Mouse (Mus musculus): ENCODE results near the gene Lhfpl5.

Lhfpl5 gene

GRCm38 (mm10) chr17:28572941-28573340, 2.5 kb upstream of the Lhfpl5 start:
- no peak for DNase-seq

DNA sequence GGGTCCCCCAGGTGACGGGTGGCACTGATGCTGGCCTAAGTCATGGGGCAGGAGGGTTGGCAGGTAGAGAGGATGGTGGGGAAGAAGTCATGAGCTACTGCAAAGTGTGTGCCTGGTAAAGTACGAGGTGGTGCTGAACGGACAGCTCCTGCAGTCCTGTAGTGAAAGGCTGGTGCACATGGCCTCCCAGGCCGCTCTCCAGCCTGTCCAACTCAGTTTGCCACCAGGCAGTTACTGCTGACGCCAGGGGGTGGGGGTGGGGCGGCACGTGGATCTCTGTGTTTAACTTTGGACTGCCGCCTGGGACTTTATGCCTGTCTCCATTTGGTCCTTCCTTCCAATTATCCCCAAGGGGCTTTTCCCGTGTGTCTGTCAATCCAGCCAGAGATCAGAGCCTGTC, 5.0 kb downstream of the Lhfpl5 start:
- peak; percentile 90 for DNase-seq

GRCm38 (mm10) chr17:28581056-28581455, 5.6 kb downstream of the Lhfpl5 start:
- DNase-seq: no peak

DNA sequence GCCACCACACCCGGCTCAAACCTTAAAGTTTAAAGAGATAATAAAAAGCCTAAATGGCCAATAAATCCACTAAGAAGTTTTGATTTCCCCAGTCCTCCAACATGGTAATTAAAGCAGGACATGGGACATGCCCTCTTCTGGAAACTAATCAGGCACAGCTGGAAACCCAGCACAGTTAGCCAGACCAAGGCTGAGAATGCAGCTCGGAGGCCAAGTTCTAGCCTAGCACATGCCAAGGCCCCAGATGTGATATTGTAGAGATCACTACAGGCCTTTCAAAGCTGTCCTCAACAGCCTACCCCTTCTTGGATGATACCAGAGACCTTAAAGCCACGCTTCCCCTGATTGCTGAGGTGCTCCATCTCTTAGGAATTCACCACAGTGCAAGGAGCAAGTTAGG, 11.1 kb downstream of the Lhfpl5 start:
- DNase-seq: peak; percentile 39

DNA sequence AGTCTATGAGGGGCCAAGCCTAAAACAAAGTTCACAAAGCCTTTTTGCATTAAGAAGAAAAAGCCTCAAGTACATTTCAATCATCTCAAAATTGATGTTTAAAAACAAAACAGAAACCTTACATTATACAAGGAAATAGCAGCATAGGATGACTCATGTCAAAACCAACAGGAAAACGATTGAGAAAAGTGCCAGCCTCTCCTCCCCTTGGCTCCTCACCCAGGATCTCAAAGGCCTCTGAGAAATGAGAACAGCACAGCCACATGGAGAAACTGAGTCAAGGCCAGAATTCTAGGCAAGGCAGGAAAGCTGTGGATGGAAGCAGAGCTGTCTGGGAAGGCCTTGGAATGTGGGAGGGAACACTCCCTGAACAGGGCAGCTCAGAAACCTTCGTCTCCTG, 13.2 kb downstream of the Lhfpl5 start:
- no peak for DNase-seq

- DNase-seq: no peak
Observed at GRCm38 (mm10) chr17:28590596-28590995, 15.2 kb downstream of the Lhfpl5 start.

- no peak for DNase-seq
Observed at GRCm38 (mm10) chr17:28591476-28591875, 16.0 kb downstream of the Lhfpl5 start.

DNA sequence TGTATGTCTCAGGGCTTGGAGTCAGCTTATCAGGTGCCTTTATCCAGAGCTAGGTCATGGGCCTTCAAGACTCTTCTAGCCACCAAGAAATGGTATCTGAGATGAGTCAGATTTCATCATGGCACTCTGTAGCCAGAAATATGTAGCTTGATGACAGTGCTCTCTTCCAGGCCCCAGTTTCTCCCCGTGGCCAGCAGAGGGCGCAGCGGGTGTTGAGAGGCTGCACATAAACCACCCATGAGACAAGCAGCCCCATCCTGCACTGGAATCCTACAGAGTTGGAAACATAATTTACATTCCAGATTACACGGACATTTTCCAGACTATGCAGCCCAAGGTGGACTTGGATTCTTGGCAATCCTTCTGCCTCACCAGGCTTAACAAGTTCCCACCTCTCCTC, 17.6 kb downstream of the Lhfpl5 start:
- DNase-seq: peak; percentile 88

- DNase-seq: no peak
Observed at GRCm38 (mm10) chr17:28593965-28594364, 18.5 kb downstream of the Lhfpl5 start.

DNA sequence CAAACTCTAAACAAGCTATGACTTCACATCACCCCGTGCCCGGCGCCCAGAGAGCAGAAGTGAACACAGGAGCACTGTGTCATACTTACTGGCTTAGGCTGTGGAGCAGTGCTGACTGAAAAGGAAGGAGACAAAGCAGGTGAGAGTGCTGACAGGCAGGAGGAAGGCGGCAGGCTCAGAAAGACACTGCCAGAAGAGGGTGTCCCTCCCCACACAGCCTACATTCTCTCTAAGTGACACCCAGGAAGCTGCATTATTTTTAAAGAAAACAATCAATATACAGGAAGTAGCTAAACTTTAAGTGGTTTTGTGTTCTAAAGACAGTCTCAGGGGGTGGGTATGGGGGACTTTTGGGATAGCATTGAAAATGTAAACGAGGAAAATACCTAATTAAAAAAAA, 25.3 kb downstream of the Lhfpl5 start:
- DNase-seq: no peak

DNA sequence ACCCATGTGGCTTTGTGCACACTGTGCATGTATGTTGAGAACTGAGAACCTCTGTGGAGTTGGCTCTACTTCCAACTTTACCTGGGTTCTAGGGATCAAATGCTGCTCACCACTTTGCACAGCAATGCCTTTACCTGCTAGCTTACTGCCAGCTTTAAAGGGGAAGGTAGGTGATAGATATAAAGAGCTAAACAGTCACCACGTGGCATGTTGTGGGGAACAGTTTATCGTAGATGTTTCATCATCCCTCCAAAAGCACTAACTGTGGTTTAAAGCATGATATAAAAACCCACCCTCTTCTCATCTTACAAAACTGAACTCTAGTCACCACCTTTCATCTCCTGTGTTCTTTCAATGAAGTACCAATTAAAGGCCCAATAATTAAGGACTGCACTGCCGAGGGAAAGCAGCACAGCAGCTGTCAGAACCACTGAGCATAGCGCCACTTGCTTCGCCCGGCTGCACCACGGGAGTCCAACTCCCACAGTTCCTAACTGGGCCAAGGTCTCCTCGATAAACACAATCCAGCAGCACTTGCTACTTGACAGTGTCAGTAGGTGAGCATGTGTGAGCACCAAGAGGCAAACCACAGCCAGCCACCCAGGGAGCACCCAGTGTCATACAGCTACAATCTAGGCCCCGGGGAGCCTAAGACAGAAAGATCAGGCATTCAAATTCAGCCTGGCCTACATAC, 26.3 kb downstream of the Lhfpl5 start:
- DNase-seq: no peak

GRCm38 (mm10) chr17:28609543-28609942, 34.1 kb downstream of the Lhfpl5 start:
- DNase-seq: no peak

- DNase-seq: no peak
Observed at GRCm38 (mm10) chr17:28612603-28613002, 37.2 kb downstream of the Lhfpl5 start.

GRCm38 (mm10) chr17:28613096-28613495, 37.7 kb downstream of the Lhfpl5 start:
- no peak for DNase-seq

DNA sequence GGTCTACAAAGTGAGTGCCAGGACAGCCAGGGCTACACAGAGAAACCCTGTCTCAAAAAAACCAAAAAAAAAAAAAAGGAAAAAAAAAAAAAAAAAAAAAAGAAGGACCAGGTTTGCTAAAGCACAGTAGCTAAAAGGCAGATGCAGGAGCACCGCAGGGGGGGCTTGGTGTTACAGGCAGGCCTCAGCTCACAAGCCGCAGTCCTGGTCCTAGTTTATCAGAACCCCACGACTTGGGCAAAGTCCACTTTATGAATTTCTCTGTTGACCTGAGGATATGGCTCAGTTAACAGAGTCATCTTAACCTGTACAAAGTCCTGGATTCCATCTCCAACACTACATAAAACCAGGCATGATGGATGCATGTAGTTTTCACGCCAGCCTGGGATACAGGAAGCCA, 39.9 kb downstream of the Lhfpl5 start:
- no peak for DNase-seq

DNA sequence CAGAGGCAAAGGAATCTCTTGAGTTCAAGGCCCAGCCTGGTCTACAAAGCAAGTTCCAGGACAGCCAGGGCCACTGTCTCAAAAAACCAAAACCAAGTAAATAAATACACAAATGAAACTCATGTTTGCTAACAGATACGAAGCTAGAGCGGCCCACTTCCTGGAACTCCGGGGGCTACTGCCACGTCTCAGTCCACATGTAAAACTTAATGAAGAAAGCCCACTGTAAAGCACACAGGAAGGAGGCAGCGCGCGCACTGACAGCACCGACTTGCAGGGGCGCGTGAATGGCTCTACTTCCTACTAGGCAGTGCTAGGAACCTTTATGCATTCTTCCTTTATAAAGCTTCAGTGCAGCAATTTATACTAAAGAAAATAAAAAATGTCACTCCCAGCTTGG, 42.2 kb downstream of the Lhfpl5 start:
- DNase-seq: no peak

DNA sequence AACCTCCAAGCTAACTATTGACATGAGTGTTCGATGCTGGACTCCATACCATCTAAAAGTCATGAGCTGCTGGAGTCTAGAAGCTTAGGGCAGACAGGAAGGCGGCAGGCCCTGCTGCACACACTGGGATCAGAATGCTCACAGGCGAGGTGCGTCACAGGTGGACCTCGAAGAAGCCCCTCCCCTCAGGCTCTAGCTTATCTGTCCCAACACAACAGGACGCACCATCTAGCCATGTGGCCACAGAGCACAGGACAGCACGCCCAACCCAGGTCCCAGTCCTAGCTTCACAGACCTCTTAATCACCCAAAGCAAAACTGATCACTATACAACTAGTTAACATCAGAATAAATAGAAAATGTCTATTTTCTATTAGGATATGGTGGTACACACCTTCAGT, 42.7 kb downstream of the Lhfpl5 start:
- no peak for DNase-seq

GRCm38 (mm10) chr17:28618775-28619174, 43.3 kb downstream of the Lhfpl5 start:
- DNase-seq: no peak

- DNase-seq: peak; percentile 67
Observed at GRCm38 (mm10) chr17:28621381-28622299, 46.2 kb downstream of the Lhfpl5 start.

GRCm38 (mm10) chr17:28622300-28622759, 46.9 kb downstream of the Lhfpl5 start, which contains the start of gene Srpk1:
Srpk1 (minus strand) TSS chr17:28622709.
- DNase-seq: peak; percentile 96

GRCm38 (mm10) chr17:28624841-28625240, 49.4 kb downstream of the Lhfpl5 start:
- no peak for DNase-seq

GRCm38 (mm10) chr17:28625327-28625726, 49.9 kb downstream of the Lhfpl5 start:
- no peak for DNase-seq

DNA sequence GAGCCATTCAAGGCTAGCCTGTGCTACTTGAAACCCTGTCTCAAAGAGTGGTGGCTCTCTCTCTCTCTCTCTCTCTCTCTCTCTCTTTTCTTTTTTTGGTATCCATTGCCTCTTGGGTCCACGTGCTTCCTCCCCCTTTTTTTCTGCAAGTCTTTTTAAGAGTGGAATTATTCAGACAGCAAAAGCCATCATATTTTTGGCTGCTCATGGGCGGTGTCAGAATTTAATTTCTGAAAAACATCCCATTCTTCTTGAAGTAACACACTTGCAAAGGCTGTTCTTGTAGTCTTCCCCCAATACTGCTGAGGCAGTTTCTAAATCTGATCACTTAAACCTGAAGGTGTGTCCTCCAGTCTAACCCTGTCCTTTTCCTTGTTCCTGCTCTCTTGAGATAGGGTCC, 51.5 kb downstream of the Lhfpl5 start:
- no peak for DNase-seq

Measured in kidney, postnatal 10 days (tissue).